Mouse (Mus musculus) urinary bladder, postnatal 4 days (tissue): ENCODE data around the gene U2af1l4.

Source experiments
- DNase-seq, 2 experiments: peaks; one replicate each; pipeline ENCODE4 v3.0.0; 2021 to 2022; ENCODE audit warnings: low spot score in 2 of 2

U2af1l4 gene

GRCm38 (mm10) chr7:30586455-30587020 is 23.4 kb downstream of the U2af1l4 start:
- DNase-seq: no peak

- no peak for DNase-seq
These were observed 25.0 kb downstream of the U2af1l4 start for GRCm38 (mm10) chr7:30587842-30588667.

GRCm38 (mm10) chr7:30588676-30589434 is 25.8 kb downstream of the U2af1l4 start, which contains the start of gene Kmt2b:
Kmt2b (minus strand) TSS chr7:30588726.
- DNase-seq: peak; percentile 95 to 97

GRCm38 (mm10) chr7:30589435-30590301 is 26.6 kb downstream of the U2af1l4 start:
- DNase-seq: peak; percentile 76 to 88

GRCm38 (mm10) chr7:30590927-30591604 is 28.0 kb downstream of the U2af1l4 start:
- DNase-seq: no peak

GRCm38 (mm10) chr7:30591605-30591951 is 28.5 kb downstream of the U2af1l4 start:
- no peak for DNase-seq

- no peak for DNase-seq
These were observed 29.8 kb downstream of the U2af1l4 start for GRCm38 (mm10) chr7:30592772-30593423.

- no peak for DNase-seq
These were observed 30.7 kb downstream of the U2af1l4 start for GRCm38 (mm10) chr7:30593579-30594509.

- no peak for DNase-seq
These were observed 31.5 kb downstream of the U2af1l4 start for GRCm38 (mm10) chr7:30594510-30595024.

- DNase-seq: no peak
These were observed 33.0 kb downstream of the U2af1l4 start for GRCm38 (mm10) chr7:30596093-30596492.

GRCm38 (mm10) chr7:30596811-30597210 is 33.7 kb downstream of the U2af1l4 start:
- no peak for DNase-seq

GRCm38 (mm10) chr7:30598786-30599185 is 35.7 kb downstream of the U2af1l4 start, which contains the start of gene Zbtb32:
Zbtb32 (minus strand) TSS chr7:30598909.
- DNase-seq: no peak

GRCm38 (mm10) chr7:30599933-30600353 is 36.8 kb downstream of the U2af1l4 start:
- peak; percentile 83 to 89 for DNase-seq

GRCm38 (mm10) chr7:30600651-30601050 is 37.5 kb downstream of the U2af1l4 start:
- DNase-seq: peak; percentile 64 to 70

GRCm38 (mm10) chr7:30602583-30602982 is 39.5 kb downstream of the U2af1l4 start:
- DNase-seq: peak in 1 of 2 experiments; percentile 51

GRCm38 (mm10) chr7:30604424-30604823 is 41.3 kb downstream of the U2af1l4 start:
- DNase-seq: no peak

GRCm38 (mm10) chr7:30604944-30605343 is 41.8 kb downstream of the U2af1l4 start:
- DNase-seq: no peak

- DNase-seq: no peak
These were observed 44.7 kb downstream of the U2af1l4 start for GRCm38 (mm10) chr7:30607706-30608309.
